Mouse (Mus musculus) G1E (cell line): ENCODE measurements around the gene Acot4. TPM values are rescaled to one million over a fixed set of nuclear protein-coding genes. Genes with fewer than 3 reads are reported as not detected.
"Not testable (repeated sequence)": the region's sequence is repeated elsewhere in the genome, so short reads cannot be mapped to it uniquely, and the experiment has no call there.

Experiments
- ATAC-seq: 2 replicates; pipeline ENCODE4 v1.8.0; 2016; ENCODE audit warnings: mild to moderate bottlenecking; ENCODE audit not compliant: insufficient number of reproducible peaks, poor library complexity, low FRiP score, severe bottlenecking; ENCODE audit errors: extremely low read depth
- DNase-seq: peaks from one replicate; pipeline ENCODE4 v3.0.0; 2012; ENCODE audit warnings: low spot score
- H3K27me3 ChIP-seq: 2 replicates; pipeline ENCODE4 v1.6.1; 2012; ENCODE audit warnings: mild to moderate bottlenecking, low read length, inconsistent platforms; ENCODE audit not compliant: insufficient read depth
- H3K36me3 ChIP-seq: replicated peaks from 2 replicates; pipeline ENCODE3; 2012; ENCODE audit warnings: mild to moderate bottlenecking, inconsistent platforms
- H3K4me1 ChIP-seq: 2 replicates; pipeline ENCODE4 v1.6.1; 2012; ENCODE audit warnings: low read depth, low read length, inconsistent platforms, mixed read lengths; ENCODE audit not compliant: insufficient read depth
- H3K4me3 ChIP-seq: 2 replicates; pipeline ENCODE4 v1.5.1; 2012; ENCODE audit warnings: low read depth, mild to moderate bottlenecking, inconsistent platforms, low read length, moderate library complexity, mixed read lengths
- H3K9me3 ChIP-seq: replicated peaks from 2 replicates; pipeline ENCODE4 v1.6.1; 2012; ENCODE audit warnings: inconsistent platforms
- CTCF ChIP-seq: IDR thresholded peaks from 2 replicates; pipeline ENCODE4 v1.5.1; 2012; ENCODE audit warnings: low read depth, low read length, inconsistent platforms, mixed read lengths
- GATA1 ChIP-seq: IDR thresholded peaks from 2 replicates; pipeline ENCODE4 v1.6.1; 2012; ENCODE audit warnings: borderline replicate concordance, low read length, inconsistent platforms, mixed read lengths
- GATA2 ChIP-seq: IDR thresholded peaks from 2 replicates; pipeline ENCODE4 v1.6.1; 2012; ENCODE audit warnings: low read depth, low read length, inconsistent platforms, borderline replicate concordance
- POLR2AphosphoS5 ChIP-seq: IDR thresholded peaks from 2 replicates; pipeline ENCODE4 v1.6.1; 2012; ENCODE audit warnings: low read depth, low read length, inconsistent platforms; ENCODE audit not compliant: insufficient replicate concordance
- TAL1 ChIP-seq: conservative IDR thresholded peaks from 2 replicates; pipeline ENCODE4 v1.6.1; 2012; ENCODE audit warnings: low read depth, low read length, inconsistent platforms, mixed read lengths
- polyA plus RNA-seq: library from polyadenylated mRNA; stranded (reverse); fragments of >175 nt; gene quantifications from 2 replicates; pipeline ENCODE4 v1.2.3, GENCODE M21; 2012
- total RNA-seq, 2 experiments: library from RNA; stranded (forward) in 1 of 2; stranded (reverse) in 1 of 2; fragments of 200-1000 nt in 1 of 2; fragments of >200 nt in 1 of 2; fragmentation: Nextera tagmentation in 1 of 2; gene quantifications; 2 replicates each; pipeline ENCODE4 v1.2.3; 2014 to 2017

Gene Acot4
- not detected in 2 replicates for total RNA-seq (2014; fragmentation: Nextera tagmentation)
- total RNA-seq (2017): 0.05 and 0.06 TPM in 2 replicates
- polyA plus RNA-seq: not detected in 2 replicates

DNA sequence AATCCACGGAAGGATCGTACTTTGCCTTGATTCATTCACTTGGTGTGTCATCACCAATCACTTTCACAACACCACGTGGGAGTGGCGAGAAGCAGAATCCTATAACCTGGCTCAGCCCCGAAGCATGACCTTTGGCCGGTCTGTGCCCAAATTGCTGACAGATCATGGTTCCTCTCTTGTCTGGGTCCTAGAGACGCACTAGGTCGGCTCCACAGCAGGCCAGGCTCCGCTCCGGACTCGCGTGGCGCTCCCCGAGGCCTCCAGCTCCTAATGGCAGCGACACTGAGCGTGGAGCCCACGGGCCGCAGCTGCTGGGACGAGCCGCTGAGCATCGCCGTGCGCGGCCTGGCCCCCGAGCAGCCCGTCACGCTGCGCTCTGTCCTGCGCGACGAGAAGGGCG, at the start of gene Acot4:
Acot4 (plus strand) TSS at position 139 of the 400 bp plus-strand sequence.
- not testable (repeated sequence) for H3K4me3 ChIP-seq, ATAC-seq
- peaks cover 28% of the 10 kb centered on the region for H3K4me1 ChIP-seq

DNA sequence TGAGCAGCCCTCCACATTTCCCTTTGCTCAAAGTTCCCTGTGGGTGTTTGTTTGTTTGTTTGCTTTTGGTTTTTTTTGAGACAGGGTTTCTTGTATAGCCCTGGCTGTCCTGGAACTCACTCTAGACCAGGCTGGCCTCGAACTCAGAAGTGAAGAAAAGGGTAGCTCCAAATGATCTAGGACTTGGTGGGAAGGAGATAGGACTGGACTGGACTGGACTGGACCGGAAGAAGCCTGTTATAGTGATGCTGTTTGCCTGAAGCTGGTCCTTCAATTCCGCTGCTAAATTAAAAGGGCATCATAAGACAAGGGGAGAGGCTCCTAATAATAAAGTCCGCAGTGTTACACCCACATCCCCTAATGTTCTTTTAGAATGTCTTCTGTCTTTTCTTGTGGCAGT, 49.7 kb upstream of the Acot4 start:
- TF ChIP-seq GATA2 (no peak), CTCF (no peak), GATA1 (no peak), POLR2AphosphoS5 (no peak), TAL1 (no peak)
- no peak for DNase-seq
- Histone ChIP-seq H3K9me3 (peaks cover 6% of the 10 kb centered on the region), H3K27me3 (peaks cover 34% of the 10 kb centered on the region), H3K36me3 (no peaks in the 10 kb centered on the region), H3K4me3 (no peak overlapping the region), H3K4me1 (peaks cover 5% of the 10 kb centered on the region; the same call in 1 of the 2 replicates)
- ATAC-seq: no peak

More for the DNA sequence above, at the start of gene Acot4:
- DNase-seq, H3K36me3 ChIP-seq, H3K27me3 ChIP-seq: not testable (repeated sequence)
- H3K9me3 ChIP-seq: peaks cover 19% of the 10 kb centered on the region

DNA sequence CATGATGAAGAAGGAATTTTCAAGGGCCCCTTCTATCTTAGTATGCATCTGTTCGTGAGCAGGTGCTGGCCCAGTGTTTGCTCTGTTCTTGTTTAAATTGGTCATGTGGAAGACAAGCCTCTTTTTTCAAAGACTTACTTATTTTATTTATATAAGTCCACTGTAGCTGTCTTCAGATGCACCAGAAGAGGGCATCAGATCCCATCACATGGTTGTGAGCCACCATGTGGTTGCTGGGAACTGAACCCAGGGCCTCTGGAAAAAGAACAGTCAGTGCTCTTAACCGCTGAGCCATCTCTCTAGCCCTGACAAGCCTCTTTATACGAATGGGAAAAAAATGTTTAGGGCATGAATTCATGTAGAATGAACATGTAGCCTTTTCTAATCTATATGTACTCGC, 48.8 kb upstream of the Acot4 start:
- no peak for TF ChIP-seq CTCF
- no peak for TF ChIP-seq GATA2
- TF ChIP-seq POLR2AphosphoS5: no peak
- no peak for TF ChIP-seq GATA1
- no peak for TF ChIP-seq TAL1
- Histone ChIP-seq H3K9me3 (peaks cover 6% of the 10 kb centered on the region), H3K27me3 (peaks cover 30% of the 10 kb centered on the region), H3K36me3 (no peaks in the 10 kb centered on the region), H3K4me3 (no peak overlapping the region), H3K4me1 (peaks cover 5% of the 10 kb centered on the region; the same call in 1 of the 2 replicates)
- no peak for ATAC-seq
- no peak for DNase-seq

DNA sequence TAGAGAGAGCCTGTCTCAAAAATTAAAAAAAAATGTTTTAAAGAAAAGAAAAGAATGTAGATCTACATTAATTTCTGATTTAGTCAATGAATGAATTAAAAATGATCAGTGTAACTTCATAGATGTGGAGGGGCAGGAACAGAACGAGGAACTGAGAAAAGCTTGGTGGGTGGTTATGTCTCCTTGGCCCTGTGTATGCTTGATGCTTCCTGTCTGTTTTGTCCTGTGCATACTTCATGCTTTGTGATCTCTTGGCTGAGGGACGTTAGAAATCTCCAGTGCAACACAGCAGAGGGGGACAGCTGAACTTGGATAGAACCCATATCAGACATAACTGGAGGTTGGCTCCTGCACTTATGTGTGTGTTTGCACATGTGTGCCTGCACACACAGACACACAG, 41.0 kb upstream of the Acot4 start:
- Histone ChIP-seq H3K4me1 (no peaks in the 10 kb centered on the region), H3K36me3 (no peaks in the 10 kb centered on the region), H3K9me3 (peaks cover 14% of the 10 kb centered on the region), H3K27me3 (peaks cover 15% of the 10 kb centered on the region), H3K4me3 (no peak overlapping the region)
- ATAC-seq (no peak), DNase-seq (no peak)
- TF ChIP-seq TAL1 (no peak), GATA2 (no peak), POLR2AphosphoS5 (no peak), CTCF (no peak), GATA1 (no peak)

DNA sequence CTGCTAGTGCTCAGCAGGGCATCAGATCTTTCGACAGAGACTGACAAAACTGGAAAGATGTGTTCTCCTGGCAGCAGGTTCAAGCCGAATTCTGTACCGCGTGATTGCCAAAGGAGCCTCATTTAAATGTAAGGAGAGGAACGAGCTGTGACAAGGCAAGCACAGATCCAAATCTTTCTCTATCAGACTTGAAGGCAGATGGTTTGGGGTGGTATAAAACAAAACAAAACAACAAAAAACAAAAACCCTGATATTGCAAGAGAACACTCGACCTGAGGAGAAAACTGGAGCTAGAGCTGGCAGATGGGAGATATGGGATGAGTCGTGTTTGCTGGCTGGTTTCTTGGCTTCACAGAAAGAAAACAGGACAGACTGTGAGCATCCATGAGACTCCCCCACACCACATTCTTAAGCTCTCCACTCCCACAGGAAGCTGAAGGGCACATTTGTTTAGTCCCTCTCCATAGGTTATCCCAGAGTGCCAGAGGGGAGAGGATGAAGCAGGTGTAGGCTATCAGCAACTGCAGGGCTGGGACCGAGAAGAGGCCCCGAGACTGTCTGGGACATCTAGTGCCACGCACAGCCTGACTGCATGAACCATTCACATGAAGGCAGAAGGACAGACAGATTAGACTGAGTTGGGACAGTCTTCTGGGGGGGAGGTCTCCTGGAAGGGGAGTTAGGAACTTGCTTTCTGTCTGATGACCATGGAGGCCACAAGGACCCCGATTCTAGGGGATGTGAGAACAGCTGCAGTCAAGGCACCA, 39.7 kb upstream of the Acot4 start:
- no peak for ATAC-seq
- H3K9me3 ChIP-seq: peaks cover 14% of the 10 kb centered on the region
- DNase-seq: no peak
- TF ChIP-seq TAL1: no peak
- no peak for TF ChIP-seq GATA1
- no peak overlapping the region for H3K4me3 ChIP-seq
- no peaks in the 10 kb centered on the region for H3K36me3 ChIP-seq
- no peaks in the 10 kb centered on the region for H3K4me1 ChIP-seq
- peaks cover 15% of the 10 kb centered on the region for H3K27me3 ChIP-seq

DNA sequence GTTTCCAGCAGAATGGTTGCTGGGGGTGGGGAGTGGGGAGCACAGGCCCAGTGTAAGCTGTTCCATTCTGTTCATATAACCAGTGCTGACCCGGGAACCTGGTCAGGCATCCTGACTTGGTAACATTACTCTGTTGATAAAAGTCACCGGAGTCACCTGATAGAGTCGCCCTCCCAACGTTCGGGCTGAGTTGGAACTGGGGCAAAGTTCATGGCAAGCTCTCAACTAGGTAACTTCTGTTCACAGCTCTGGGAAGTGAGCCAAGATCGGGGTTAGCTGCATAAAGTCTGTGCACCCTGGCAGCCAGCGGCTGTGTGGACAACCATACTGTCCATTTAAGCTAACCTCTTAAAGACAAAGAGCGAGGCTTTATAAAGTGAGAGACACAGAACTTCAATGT, 38.9 kb upstream of the Acot4 start:
- Histone ChIP-seq H3K27me3 (peaks cover 15% of the 10 kb centered on the region), H3K9me3 (peaks cover 14% of the 10 kb centered on the region)
- H3K4me3 ChIP-seq, ATAC-seq, H3K36me3 ChIP-seq, H3K4me1 ChIP-seq, DNase-seq: not testable (repeated sequence)

DNA sequence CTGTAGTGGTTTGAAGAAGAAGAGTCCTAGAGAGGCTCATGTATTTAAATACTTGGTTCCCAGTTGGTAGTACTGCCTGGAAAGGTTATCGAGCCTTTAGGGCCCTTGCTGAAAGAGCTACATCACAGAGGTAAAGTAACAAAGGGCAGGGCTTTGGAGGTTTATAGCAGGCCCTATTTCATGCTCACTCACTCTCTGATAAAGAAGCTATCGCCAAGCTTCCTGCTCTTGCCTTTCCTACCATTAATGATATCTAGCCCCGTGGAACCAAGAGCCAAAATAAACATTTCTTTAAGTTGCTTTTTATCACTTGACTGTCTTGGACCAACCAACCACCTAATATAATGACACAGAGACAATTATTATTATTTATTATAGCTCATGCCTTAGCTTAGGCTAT, 37.8 kb upstream of the Acot4 start:
- Histone ChIP-seq H3K36me3 (no peaks in the 10 kb centered on the region), H3K27me3 (peaks cover 14% of the 10 kb centered on the region), H3K9me3 (peaks cover 10% of the 10 kb centered on the region), H3K4me1 (no peaks in the 10 kb centered on the region), H3K4me3 (no peak overlapping the region)
- TF ChIP-seq POLR2AphosphoS5 (no peak), GATA1 (no peak), GATA2 (no peak), TAL1 (no peak), CTCF (no peak)
- ATAC-seq: no peak
- no peak for DNase-seq
